Mouse (Mus musculus): Measurements from ENCODE around the gene Mllt1. TPM values are rescaled to one million over a fixed set of nuclear protein-coding genes. Genes with fewer than 3 reads are reported as not detected.
A peak's percentile ranks its signal among the peaks of the same experiment; 100 is the strongest.

The Mllt1 gene
- polyA plus RNA-seq, 1 experiment, result 33.6 TPM

GRCm38 (mm10) chr17:56970081-56970480 is 34.9 kb upstream of the Mllt1 start:
- no peak for TF ChIP-seq POLR2A (IDR thresholded peaks at IDR 0.05; ENCODE audit: low read depth, low read length)
- no peak for TF ChIP-seq CTCF (IDR thresholded peaks at IDR 0.05; ENCODE audit: borderline replicate concordance, insufficient read depth, low read length)
- Histone ChIP-seq H3K27ac (ENCODE audit: insufficient read depth, low read length) (no peak overlapping the region), H3K4me1 (ENCODE audit: control insufficient read depth, insufficient read depth, low read length) (no peaks in the 10 kb centered on the region), H3K4me3 (ENCODE audit: insufficient read depth, low read length) (no peak overlapping the region)

DNA sequence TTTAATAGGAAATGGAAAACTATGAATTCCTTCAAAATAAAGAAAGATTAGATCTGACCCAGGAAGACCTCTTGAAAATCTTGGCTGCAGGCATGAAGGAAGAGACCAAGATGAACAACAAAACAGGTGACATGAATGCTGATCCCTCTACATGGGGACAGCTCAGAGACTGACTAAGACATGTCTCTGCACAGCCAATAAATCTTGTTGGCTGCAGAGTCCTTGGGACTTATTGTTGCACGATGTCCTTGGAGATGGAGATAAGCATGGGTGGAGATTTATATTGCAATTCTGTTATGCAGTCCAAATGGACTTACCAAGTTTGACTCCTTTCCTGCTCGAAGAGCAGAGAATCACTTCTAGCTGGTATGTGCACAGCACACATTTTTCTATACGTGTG is 34.1 kb upstream of the Mllt1 start:
- TF ChIP-seq POLR2A (IDR thresholded peaks at IDR 0.05; ENCODE audit: low read depth, low read length), result no peak
- TF ChIP-seq CTCF (IDR thresholded peaks at IDR 0.05; ENCODE audit: borderline replicate concordance, insufficient read depth, low read length), result no peak
- Histone ChIP-seq H3K27ac (ENCODE audit: insufficient read depth, low read length) (no peak overlapping the region), H3K4me1 (ENCODE audit: control insufficient read depth, insufficient read depth, low read length) (no peaks in the 10 kb centered on the region), H3K4me3 (ENCODE audit: insufficient read depth, low read length) (no peak overlapping the region)

DNA sequence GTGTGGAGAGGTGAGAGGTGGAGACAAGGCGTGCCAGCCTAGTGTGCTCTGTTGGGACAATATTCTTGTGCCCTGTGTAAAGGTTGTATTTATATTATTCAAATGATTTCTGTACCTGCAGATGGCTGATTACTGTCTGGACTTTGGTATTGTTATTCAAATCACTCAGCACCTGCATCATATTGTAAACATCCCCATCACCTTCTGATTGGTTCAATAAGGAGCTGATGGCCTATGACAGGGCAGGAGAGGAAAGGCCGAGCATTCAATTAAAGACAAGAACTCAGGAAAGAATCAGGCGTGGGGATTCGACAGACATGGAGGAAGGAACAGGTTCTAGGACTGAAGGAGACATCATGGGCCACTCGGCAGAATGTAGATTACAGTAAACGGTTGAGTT is 28.4 kb upstream of the Mllt1 start:
- no peaks in the 10 kb centered on the region for H3K4me1 ChIP-seq (ENCODE audit: control insufficient read depth, insufficient read depth, low read length)
- H3K27ac ChIP-seq (ENCODE audit: insufficient read depth, low read length), result no peak overlapping the region
- TF ChIP-seq CTCF (IDR thresholded peaks at IDR 0.05; ENCODE audit: borderline replicate concordance, insufficient read depth, low read length), result no peak
- no peak for TF ChIP-seq POLR2A (IDR thresholded peaks at IDR 0.05; ENCODE audit: low read depth, low read length)
- no peak overlapping the region for H3K4me3 ChIP-seq (ENCODE audit: insufficient read depth, low read length)

DNA sequence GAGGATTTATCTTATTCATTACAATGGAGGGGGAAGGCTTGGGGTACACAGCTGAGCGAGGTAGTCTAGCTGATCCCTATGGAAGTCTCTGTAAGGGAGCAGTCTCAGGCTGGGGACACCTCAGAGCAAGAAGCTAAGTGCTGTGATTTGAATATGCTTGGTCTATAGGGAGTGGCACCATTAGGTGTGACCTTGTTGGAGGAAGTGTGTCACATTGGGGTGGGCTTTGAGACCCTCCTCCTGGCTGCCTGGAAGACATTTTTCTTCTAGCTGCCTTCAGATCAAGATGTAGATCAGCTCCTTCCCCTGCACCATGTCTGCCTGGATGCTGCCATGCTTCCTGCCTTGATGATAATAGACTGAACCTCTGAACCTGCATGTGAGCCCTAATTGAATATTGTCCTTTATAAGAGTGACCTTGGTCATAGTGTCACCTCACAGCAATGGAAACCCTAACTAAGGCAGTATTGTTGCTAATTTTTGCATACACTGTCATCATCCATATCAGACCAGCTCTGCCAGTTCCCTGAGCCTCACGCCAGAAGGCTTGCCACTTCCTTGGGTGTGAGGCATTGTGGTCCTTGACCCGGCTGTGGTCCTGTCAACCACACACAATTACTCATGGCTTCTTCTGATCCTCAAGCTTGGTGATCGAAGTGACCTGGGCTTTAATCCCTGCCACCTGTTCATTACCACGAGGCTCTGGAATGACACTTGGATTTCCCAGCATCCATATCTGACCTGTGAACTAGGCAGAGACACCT is 27.6 kb upstream of the Mllt1 start:
- Histone ChIP-seq H3K4me1 (ENCODE audit: control insufficient read depth, insufficient read depth, low read length) (no peaks in the 10 kb centered on the region; the same call in 1 of the 2 replicates), H3K27ac (ENCODE audit: insufficient read depth, low read length) (no peak overlapping the region), H3K4me3 (ENCODE audit: insufficient read depth, low read length) (no peak overlapping the region)
- TF ChIP-seq CTCF (IDR thresholded peaks at IDR 0.05; ENCODE audit: borderline replicate concordance, insufficient read depth, low read length) (no peak), POLR2A (IDR thresholded peaks at IDR 0.05; ENCODE audit: low read depth, low read length) (no peak)

- Histone ChIP-seq H3K27ac (ENCODE audit: insufficient read depth, low read length) (no peak overlapping the region), H3K4me1 (ENCODE audit: control insufficient read depth, insufficient read depth, low read length) (no peaks in the 10 kb centered on the region; the same call in 1 of the 2 replicates), H3K4me3 (ENCODE audit: insufficient read depth, low read length) (no peak overlapping the region)
- TF ChIP-seq CTCF (IDR thresholded peaks at IDR 0.05; ENCODE audit: borderline replicate concordance, insufficient read depth, low read length), result no peak
- TF ChIP-seq POLR2A (IDR thresholded peaks at IDR 0.05; ENCODE audit: low read depth, low read length), result no peak
Measured at GRCm38 (mm10) chr17:56961880-56962279, 26.7 kb upstream of the Mllt1 start.

GRCm38 (mm10) chr17:56958667-56959066 is 23.5 kb upstream of the Mllt1 start:
- Histone ChIP-seq H3K4me1 (ENCODE audit: control insufficient read depth, insufficient read depth, low read length) (no peaks in the 10 kb centered on the region; the same call in 1 of the 2 replicates), H3K4me3 (ENCODE audit: insufficient read depth, low read length) (no peak overlapping the region), H3K27ac (ENCODE audit: insufficient read depth, low read length) (no peak overlapping the region)
- TF ChIP-seq POLR2A (IDR thresholded peaks at IDR 0.05; ENCODE audit: low read depth, low read length) (no peak), CTCF (IDR thresholded peaks at IDR 0.05; ENCODE audit: borderline replicate concordance, insufficient read depth, low read length) (no peak)

DNA sequence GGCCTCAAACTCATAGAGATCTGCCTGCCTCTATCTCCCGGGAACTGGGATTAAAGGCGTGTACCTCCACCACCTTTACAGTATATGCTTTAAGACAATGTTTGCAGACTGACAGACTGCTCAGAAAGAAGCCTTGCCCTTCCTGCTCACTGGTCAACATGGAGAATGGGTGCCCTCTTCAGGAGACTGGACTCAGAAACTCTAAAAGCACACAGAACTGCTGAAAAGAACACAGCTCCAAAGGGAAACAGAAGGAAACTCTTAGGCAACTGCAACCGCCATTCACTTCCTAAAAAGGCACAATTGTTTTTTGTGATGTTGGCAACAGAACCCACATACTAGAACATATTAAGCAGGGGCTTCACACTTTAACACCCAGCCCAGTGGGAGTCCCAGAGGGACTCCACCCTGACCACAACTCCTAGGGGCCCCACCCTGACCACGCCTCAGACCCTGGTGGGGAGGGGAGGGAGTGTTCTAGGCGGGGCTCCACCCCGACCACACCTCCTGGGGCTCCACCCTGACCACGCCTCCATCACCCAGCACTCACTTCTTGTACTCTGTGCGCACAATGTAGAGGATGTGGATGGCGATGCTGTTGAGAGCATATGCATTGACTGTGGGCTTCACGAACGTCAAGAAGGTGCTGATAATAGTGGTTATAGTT is 22.7 kb upstream of the Mllt1 start:
- TF ChIP-seq CTCF (IDR thresholded peaks at IDR 0.05; ENCODE audit: borderline replicate concordance, insufficient read depth, low read length) (no peak), POLR2A (IDR thresholded peaks at IDR 0.05; ENCODE audit: low read depth, low read length) (no peak)
- Histone ChIP-seq H3K4me1 (ENCODE audit: control insufficient read depth, insufficient read depth, low read length) (no peaks in the 10 kb centered on the region; the same call in 1 of the 2 replicates), H3K27ac (ENCODE audit: insufficient read depth, low read length) (no peak overlapping the region), H3K4me3 (ENCODE audit: insufficient read depth, low read length) (no peak overlapping the region)

DNA sequence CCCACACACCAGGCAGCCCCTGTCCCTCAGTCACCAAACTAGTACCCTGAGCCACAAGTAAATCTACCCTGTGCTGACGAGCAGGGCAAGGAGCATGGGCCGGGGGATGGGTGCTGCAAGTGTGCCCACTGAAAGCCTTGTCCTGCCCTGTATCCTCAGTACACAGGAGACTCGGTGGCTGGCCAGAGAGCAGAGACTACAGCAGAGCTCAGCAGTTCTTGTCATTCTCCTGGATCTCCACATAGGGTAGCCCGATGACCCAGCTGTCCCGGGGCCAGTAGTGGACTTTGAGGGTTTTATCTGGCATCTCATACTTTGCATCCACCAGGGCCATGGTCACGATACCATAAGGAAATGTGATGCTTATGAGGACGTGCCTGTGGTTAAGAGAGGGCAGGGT is 19.7 kb upstream of the Mllt1 start:
- Histone ChIP-seq H3K4me3 (ENCODE audit: insufficient read depth, low read length) (no peak overlapping the region), H3K4me1 (ENCODE audit: control insufficient read depth, insufficient read depth, low read length) (no peaks in the 10 kb centered on the region; the same call in 1 of the 2 replicates), H3K27ac (ENCODE audit: insufficient read depth, low read length) (no peak overlapping the region)
- no peak for TF ChIP-seq POLR2A (IDR thresholded peaks at IDR 0.05; ENCODE audit: low read depth, low read length)
- TF ChIP-seq CTCF (IDR thresholded peaks at IDR 0.05; ENCODE audit: borderline replicate concordance, insufficient read depth, low read length), result no peak

- Histone ChIP-seq H3K4me3 (ENCODE audit: insufficient read depth, low read length) (no peak overlapping the region), H3K4me1 (ENCODE audit: control insufficient read depth, insufficient read depth, low read length) (no peaks in the 10 kb centered on the region), H3K27ac (ENCODE audit: insufficient read depth, low read length) (no peak overlapping the region)
- TF ChIP-seq POLR2A (IDR thresholded peaks at IDR 0.05; ENCODE audit: low read depth, low read length) (no peak), CTCF (IDR thresholded peaks at IDR 0.05; ENCODE audit: borderline replicate concordance, insufficient read depth, low read length) (no peak)
Measured at GRCm38 (mm10) chr17:56952639-56953038, 17.4 kb upstream of the Mllt1 start.

DNA sequence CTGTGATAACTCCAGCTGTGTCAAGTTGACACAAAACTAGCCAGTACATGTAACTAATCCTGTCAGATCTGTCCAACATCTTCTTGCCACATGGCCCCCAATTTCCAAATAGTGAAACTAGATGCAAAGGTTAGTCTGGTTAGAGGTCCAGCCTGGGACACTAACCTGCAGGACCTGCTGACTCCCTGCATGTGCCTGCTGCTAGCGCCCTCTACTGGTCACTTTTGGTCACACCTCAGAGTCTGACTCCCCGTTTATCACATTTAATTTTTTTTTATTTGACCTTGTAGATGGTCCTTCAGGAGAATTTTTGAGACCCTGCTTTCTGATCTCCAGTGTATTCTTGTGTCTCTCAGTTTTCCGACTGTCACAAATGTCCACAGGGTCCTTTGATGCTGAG is 15.7 kb upstream of the Mllt1 start:
- Histone ChIP-seq H3K4me1 (ENCODE audit: control insufficient read depth, insufficient read depth, low read length) (no peaks in the 10 kb centered on the region), H3K27ac (ENCODE audit: insufficient read depth, low read length) (no peak overlapping the region), H3K4me3 (ENCODE audit: insufficient read depth, low read length) (no peak overlapping the region)
- TF ChIP-seq CTCF (IDR thresholded peaks at IDR 0.05; ENCODE audit: borderline replicate concordance, insufficient read depth, low read length) (peak; percentile 83), POLR2A (IDR thresholded peaks at IDR 0.05; ENCODE audit: low read depth, low read length) (no peak)
